Mouse (Mus musculus) CD4-positive naive resting alpha-beta T cell, adult 57 days (primary cell): ENCODE results near the gene Zdhhc18. TPM values are rescaled to one million over a fixed set of nuclear protein-coding genes. Genes with fewer than 3 reads are reported as not detected.

Experiments
- total RNA-seq: library from RNA; stranded (reverse); gene quantifications from one replicate; pipeline ENCODE4 v1.2.4, GENCODE M21; 2023

Gene Zdhhc18
- total RNA-seq: 219 TPM

GRCm38 (mm10) chr4:133649989-133650699 is at the start of gene Zdhhc18:
TSS of gene Zdhhc18 (minus strand) at chr4:133650154.

GRCm38 (mm10) chr4:133671881-133672844 is 22.2 kb upstream of the Zdhhc18 start, which contains the start of gene Pigv:
TSS of gene Pigv (minus strand) at chr4:133672647.

GRCm38 (mm10) chr4:133601721-133602218 is 48.2 kb downstream of the Zdhhc18 start, which contains the start of gene Sfn:
TSS of gene Sfn (minus strand) at chr4:133602168.

GRCm38 (mm10) chr4:133584059-133584951 is 65.6 kb downstream of the Zdhhc18 start, which contains the start of gene Gpn2:
TSS of gene Gpn2 (plus strand) at chr4:133584362.

GRCm38 (mm10) chr4:133574070-133574842 is 75.7 kb downstream of the Zdhhc18 start, which contains the start of gene Gpatch3:
TSS of gene Gpatch3 (plus strand) at chr4:133574745.

Other genes starting within 250 kb of the Zdhhc18 start
- gene Tent5b, start 170.0 kb downstream of the Zdhhc18 start, total RNA-seq: not detected
- gene Trnp1, start 151.6 kb downstream of the Zdhhc18 start, total RNA-seq: 2.0 TPM
- gene Kdf1, start 131.2 kb downstream of the Zdhhc18 start, total RNA-seq: not detected
- gene Nudc, start 104.2 kb downstream of the Zdhhc18 start, total RNA-seq: 80.9 TPM
- gene Nr0b2, start 96.8 kb downstream of the Zdhhc18 start, total RNA-seq: not detected
- gene Gpatch3, start 75.4 kb downstream of the Zdhhc18 start, total RNA-seq: 28.4 TPM
- gene Gpn2, start 65.8 kb downstream of the Zdhhc18 start, total RNA-seq: 18.7 TPM
- 52.3 TPM for gene Sfn, start 48.0 kb downstream of the Zdhhc18 start, total RNA-seq
- gene Pigv, start 22.5 kb upstream of the Zdhhc18 start, total RNA-seq: 19.7 TPM
- gene Arid1a, start 106.6 kb upstream of the Zdhhc18 start, total RNA-seq: 332 TPM
- 125 TPM for gene Rps6ka1, start 237.6 kb upstream of the Zdhhc18 start, total RNA-seq